Mouse (Mus musculus): ENCODE data around the gene Ankrd34c.

DNA sequence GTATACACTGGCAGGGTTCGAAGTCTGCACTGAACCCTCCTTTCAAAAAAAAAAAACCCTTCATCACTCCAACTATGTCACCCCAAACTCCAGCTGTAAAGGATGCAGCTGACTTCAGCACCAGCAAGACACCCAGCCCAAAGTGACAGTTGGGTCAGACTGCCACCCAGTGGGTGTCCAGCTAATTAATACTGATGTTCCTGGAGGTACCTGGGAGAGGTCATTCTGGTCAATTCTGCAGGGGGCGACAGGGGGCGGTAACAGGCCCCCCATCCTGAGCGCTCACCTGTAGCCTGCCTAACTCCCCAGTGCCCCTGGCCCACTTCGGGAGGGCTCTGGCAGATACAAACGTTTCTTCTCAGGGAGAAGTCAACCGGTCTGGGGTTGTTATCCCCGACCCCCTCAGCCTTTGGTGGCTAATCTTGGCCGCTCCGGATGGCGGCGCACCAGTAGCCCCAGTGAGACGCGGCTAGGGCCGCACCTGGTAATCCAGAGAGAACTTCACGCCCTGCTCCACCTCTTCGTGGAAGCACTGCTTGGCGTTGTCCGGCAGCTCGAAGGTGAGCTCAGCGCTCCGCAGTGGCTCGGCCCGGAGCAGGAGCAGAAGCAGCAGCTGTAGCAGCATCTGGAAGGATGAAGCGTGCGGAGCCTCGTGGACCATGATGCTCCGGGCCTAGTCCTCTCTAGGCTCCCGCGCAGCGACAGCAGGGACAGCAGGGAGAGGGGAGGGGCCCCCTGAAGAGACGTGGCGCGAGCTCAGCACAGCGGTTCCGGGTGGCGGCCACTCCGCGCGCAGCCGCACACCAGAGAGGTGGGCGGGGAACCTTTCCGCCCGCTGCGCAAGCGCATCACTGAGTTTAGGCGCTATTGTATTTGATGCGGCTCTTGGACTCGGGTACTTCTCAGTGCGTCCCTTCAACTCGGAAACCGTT lies 33.7 kb downstream of the Ankrd34c start, which contains the start of gene Tmed3:
- TF ChIP-seq CTCF (IDR thresholded peaks at IDR 0.05) (peak; percentile 57), POLR2A (IDR thresholded peaks at IDR 0.05; ENCODE audit: insufficient read depth, low read depth, low read length) (peak; percentile 88)
